Mouse (Mus musculus): ENCODE results near the gene Ssc5d. TPM values are rescaled to one million over a fixed set of nuclear protein-coding genes. Genes with fewer than 3 reads are reported as not detected.

The Ssc5d gene
- polyA plus RNA-seq, 1 experiment from 2014 or later: 2.6 TPM

DNA sequence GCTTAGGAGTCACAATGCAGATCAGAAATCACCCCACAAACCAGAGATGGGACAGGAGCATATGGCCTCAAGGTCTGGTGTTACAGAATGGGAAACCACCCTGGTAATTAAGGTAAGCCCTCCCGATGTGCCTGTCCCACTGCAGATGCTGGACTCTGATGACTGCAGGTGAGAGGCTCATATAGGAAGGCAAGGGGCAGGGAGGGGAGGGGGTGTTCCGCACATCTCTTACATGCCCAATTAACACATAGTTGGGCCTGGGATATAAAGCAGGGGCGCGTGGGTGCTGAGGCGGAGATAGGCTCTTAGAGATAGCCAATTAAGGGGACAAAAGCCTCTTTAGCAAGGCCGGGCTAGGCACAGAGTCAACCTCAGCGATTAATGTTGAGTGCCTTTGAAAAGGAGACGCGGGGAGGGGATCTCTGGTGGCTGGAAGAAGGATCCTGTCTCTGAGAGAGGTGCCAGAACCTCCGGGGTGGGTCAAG, 19.1 kb upstream of the Ssc5d start, which contains the start of gene Gm36210:
Gm36210 (minus strand) TSS at position 51 of the 485 bp plus-strand sequence.
- no peak for ATAC-seq
- WGBS: 83% methylated on average over 10 of the region's 10 CpGs

DNA sequence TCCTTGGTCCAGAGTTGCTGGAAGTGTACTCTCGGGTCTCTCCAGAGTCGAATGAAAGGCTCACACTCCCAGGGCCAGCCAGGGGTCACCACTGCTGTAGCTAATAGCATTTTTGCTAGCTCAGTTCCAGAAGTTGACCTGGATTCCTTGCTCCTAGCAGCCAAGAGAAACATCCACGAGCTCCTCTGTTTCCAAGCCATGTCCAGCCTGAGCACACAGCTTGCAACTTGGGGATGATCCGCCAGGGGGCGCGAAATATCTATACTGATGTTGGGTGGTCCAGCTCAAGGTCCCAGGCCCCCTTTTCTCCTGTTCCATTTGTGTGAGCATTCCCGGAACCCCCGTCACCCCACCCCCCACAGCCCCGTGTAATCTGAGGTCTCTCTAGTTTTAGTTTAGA, 14.0 kb upstream of the Ssc5d start:
- no peak overlapping the region for H3K27ac ChIP-seq (ENCODE audit: low read depth, low read length)
- no peak overlapping the region for H3K4me2 ChIP-seq (replicated peaks; ENCODE audit: low read depth)
- no peaks in the 10 kb centered on the region for H3K9me3 ChIP-seq (ENCODE audit: control insufficient read depth)
- H3K36me3 ChIP-seq (ENCODE audit: control insufficient read depth, insufficient read depth): no peaks in the 10 kb centered on the region
- no peaks in the 10 kb centered on the region for H3K27me3 ChIP-seq (replicated peaks; ENCODE audit: control insufficient read depth, insufficient read depth, low read length)
- ATAC-seq: no peak
- H3K9ac ChIP-seq (ENCODE audit: low read depth, low read length): no peak overlapping the region
- 35% methylated on average over 9 of the region's 9 CpGs for WGBS
- H3K4me1 ChIP-seq (replicated peaks; ENCODE audit: control insufficient read depth, insufficient read depth, low read length): 0 out of 2 replicates have a peak, but pooled peaks cover 3% of the 10 kb centered on the region
- TF ChIP-seq CTCF (IDR thresholded peaks at IDR 0.05; ENCODE audit: low read depth): peak; percentile 65
- no peak overlapping the region for H3K4me3 ChIP-seq (ENCODE audit: low read depth, low read length)

More for the DNA sequence above, 19.1 kb upstream of the Ssc5d start, which contains the start of gene Gm36210:
- Histone ChIP-seq H3K27me3 (replicated peaks; ENCODE audit: control insufficient read depth, insufficient read depth, low read length) (no peaks in the 10 kb centered on the region), H3K9ac (ENCODE audit: low read depth, low read length) (no peak within 1 kb of the TSS), H3K36me3 (ENCODE audit: control insufficient read depth, insufficient read depth) (no peaks in the 10 kb centered on the region), H3K4me2 (replicated peaks; ENCODE audit: low read depth) (no peak within 1 kb of the TSS), H3K4me1 (replicated peaks; ENCODE audit: control insufficient read depth, insufficient read depth, low read length) (no peaks in the 10 kb centered on the region), H3K27ac (ENCODE audit: low read depth, low read length) (no peak within 1 kb of the TSS), H3K9me3 (ENCODE audit: control insufficient read depth) (no peaks in the 10 kb centered on the region), H3K4me3 (ENCODE audit: low read depth, low read length) (no peak within 1 kb of the TSS)
- no peak for TF ChIP-seq CTCF (IDR thresholded peaks at IDR 0.05; ENCODE audit: low read depth)

DNA sequence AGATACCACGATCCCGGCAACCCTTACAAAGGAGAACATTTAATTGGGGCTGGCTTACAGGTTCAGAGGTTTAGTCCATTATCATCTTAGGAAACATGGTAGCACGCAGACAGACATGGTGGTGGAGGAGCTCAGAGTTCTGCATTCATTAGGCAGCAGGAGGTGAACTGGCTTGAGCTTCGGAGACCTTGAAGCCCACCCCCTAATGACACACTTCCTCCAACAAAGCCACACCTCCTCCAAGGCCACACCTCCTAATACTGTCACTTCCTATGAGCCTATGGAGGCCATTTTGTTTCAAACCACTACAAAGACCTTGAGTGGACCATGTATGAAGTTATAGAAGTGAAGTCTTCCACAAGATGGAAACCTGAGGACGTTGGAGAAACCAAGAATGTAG, 13.3 kb upstream of the Ssc5d start:
- H3K27me3 ChIP-seq (replicated peaks; ENCODE audit: control insufficient read depth, insufficient read depth, low read length): no peaks in the 10 kb centered on the region
- no peak overlapping the region for H3K27ac ChIP-seq (ENCODE audit: low read depth, low read length)
- H3K4me3 ChIP-seq (ENCODE audit: low read depth, low read length): no peak overlapping the region
- 66% methylated on average over 5 of the region's 5 CpGs for WGBS
- no peak for ATAC-seq
- H3K4me2 ChIP-seq (replicated peaks; ENCODE audit: low read depth): no peak overlapping the region
- no peak overlapping the region for H3K9ac ChIP-seq (ENCODE audit: low read depth, low read length)
- no peaks in the 10 kb centered on the region for H3K9me3 ChIP-seq (ENCODE audit: control insufficient read depth)
- 0 out of 2 replicates have a peak, but pooled peaks cover 3% of the 10 kb centered on the region for H3K4me1 ChIP-seq (replicated peaks; ENCODE audit: control insufficient read depth, insufficient read depth, low read length)
- no peak for TF ChIP-seq CTCF (IDR thresholded peaks at IDR 0.05; ENCODE audit: low read depth)
- no peaks in the 10 kb centered on the region for H3K36me3 ChIP-seq (ENCODE audit: control insufficient read depth, insufficient read depth)

DNA sequence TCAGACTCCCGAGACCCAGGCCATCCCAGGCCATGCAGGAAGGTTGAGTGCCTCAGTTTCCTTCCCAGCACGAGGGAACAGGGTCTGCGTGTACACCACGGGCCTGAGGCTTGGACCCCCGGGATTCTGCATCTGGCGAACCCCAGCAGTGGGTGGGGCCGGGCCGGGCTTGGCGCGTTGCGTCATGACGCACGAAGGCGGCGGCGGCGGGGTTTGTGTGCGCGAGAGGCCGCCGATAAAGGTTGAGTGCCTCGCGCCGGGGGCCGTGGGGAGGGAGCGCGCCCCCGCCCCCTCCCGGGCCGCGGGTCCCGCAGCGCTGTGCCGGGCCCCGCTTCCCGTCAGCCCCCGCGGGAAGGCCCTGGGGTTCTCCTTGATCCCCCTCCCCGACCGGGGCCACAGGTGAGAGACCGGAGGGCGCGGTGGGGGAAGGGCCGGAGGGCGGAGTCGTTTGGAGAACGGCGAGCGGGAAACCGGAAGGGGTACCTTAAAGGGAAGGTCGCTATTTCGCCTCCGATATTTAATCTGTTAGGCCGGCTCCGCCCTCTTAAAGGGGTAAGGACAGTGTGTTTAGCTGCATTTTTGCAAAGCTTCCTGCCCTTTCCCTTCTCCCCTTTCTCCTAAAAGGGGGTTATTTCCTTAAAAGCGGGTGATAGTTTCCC, 10.4 kb upstream of the Ssc5d start, which contains the start of gene Zfp628:
Zfp628 (plus strand) TSS at position 211 of the 659 bp plus-strand sequence.
- Histone ChIP-seq H3K4me2 (replicated peaks; ENCODE audit: low read depth) (peak within 1 kb of the TSS; percentile 75), H3K4me1 (replicated peaks; ENCODE audit: control insufficient read depth, insufficient read depth, low read length) (0 out of 2 replicates have a peak, but pooled peaks cover 3% of the 10 kb centered on the region), H3K27ac (ENCODE audit: low read depth, low read length) (peak within 1 kb of the TSS; percentile 94), H3K36me3 (ENCODE audit: control insufficient read depth, insufficient read depth) (peaks cover 29% of the 10 kb centered on the region), H3K27me3 (replicated peaks; ENCODE audit: control insufficient read depth, insufficient read depth, low read length) (no peaks in the 10 kb centered on the region), H3K9ac (ENCODE audit: low read depth, low read length) (peak within 1 kb of the TSS; percentile 78), H3K9me3 (ENCODE audit: control insufficient read depth) (no peaks in the 10 kb centered on the region), H3K4me3 (ENCODE audit: low read depth, low read length) (peak within 1 kb of the TSS; percentile 76)
- WGBS: under 1% methylated on average over 54 of the region's 56 CpGs
- TF ChIP-seq CTCF (IDR thresholded peaks at IDR 0.05; ENCODE audit: low read depth): 0 out of 2 replicates have a peak, but pooled peaks have one; percentile 5
- ATAC-seq: peak; percentile 89

DNA sequence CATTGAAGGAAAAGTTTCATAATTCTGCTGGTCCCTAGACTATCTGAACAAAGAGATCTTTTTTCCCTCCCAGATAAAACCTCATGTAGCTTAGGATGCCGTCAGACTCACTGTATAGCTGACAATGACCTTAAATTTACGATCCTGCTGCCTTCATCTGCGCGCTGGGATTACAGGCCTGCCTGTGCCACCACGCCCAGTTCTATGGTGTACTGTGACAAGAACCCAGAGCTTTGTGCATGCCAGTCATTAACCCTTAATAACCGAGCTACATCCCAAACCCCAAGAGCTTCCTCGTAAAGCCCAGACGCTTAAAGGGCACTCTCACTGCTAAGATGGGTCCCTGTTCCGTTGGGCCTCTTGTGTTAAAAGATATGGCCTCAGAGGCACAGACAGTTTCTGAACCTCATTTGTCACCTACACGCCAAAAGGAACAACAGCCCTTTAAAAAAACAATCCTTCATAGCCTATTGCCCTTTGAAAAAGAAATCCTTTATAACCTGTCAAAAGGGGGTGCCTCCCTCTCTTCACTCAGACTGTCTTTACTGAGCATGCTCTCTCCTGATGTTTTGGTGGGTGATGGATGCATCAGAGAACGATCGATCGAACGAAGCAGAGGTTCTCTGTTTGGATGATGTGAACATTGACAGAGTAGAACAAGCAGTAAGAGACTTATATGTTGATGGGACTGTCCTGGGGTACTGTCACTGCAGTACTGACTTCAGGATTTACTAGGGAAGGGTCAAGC, 9.7 kb upstream of the Ssc5d start:
- Histone ChIP-seq H3K36me3 (ENCODE audit: control insufficient read depth, insufficient read depth) (peaks cover 36% of the 10 kb centered on the region), H3K4me2 (replicated peaks; ENCODE audit: low read depth) (peak overlapping the region; percentile 75), H3K4me3 (ENCODE audit: low read depth, low read length) (peak overlapping the region; percentile 76), H3K27ac (ENCODE audit: low read depth, low read length) (peak overlapping the region; percentile 94; the same call in 1 of the 2 replicates), H3K9me3 (ENCODE audit: control insufficient read depth) (no peaks in the 10 kb centered on the region), H3K27me3 (replicated peaks; ENCODE audit: control insufficient read depth, insufficient read depth, low read length) (no peaks in the 10 kb centered on the region), H3K4me1 (replicated peaks; ENCODE audit: control insufficient read depth, insufficient read depth, low read length) (0 out of 2 replicates have a peak, but pooled peaks cover 3% of the 10 kb centered on the region), H3K9ac (ENCODE audit: low read depth, low read length) (peak overlapping the region; percentile 78)
- no peak for TF ChIP-seq CTCF (IDR thresholded peaks at IDR 0.05; ENCODE audit: low read depth)
- 12% methylated on average over 14 of the region's 14 CpGs for WGBS
- peak; percentile 59 for ATAC-seq

DNA sequence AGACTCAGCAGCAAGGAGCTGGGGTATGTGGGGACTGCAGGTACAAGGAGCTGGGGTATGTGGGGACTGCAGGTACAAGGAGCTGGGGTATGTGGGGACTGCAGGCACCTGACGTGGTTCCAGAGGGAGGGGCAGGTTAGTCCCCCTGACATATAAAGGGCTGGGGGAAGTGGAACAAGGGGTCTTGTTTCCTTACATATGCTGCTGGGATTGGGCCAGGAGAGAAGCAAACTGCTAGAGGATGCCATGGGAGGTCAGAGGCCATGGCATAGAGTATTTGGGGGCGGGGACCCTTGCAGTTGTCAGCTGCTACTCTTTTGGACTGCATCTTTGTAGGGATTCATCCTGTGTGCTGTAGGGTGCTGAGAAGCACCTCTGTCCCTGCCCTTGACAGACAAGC, 8.1 kb upstream of the Ssc5d start:
- no peak overlapping the region for H3K4me3 ChIP-seq (ENCODE audit: low read depth, low read length)
- 98% methylated on average over 2 of the region's 2 CpGs for WGBS
- H3K27me3 ChIP-seq (replicated peaks; ENCODE audit: control insufficient read depth, insufficient read depth, low read length): no peaks in the 10 kb centered on the region
- H3K4me2 ChIP-seq (replicated peaks; ENCODE audit: low read depth): no peak overlapping the region
- no peak overlapping the region for H3K27ac ChIP-seq (ENCODE audit: low read depth, low read length)
- H3K9ac ChIP-seq (ENCODE audit: low read depth, low read length): no peak overlapping the region
- TF ChIP-seq CTCF (IDR thresholded peaks at IDR 0.05; ENCODE audit: low read depth): no peak
- no peaks in the 10 kb centered on the region for H3K9me3 ChIP-seq (ENCODE audit: control insufficient read depth)
- ATAC-seq: no peak
- 0 out of 2 replicates have a peak, but pooled peaks cover 4% of the 10 kb centered on the region for H3K4me1 ChIP-seq (replicated peaks; ENCODE audit: control insufficient read depth, insufficient read depth, low read length)
- peaks cover 36% of the 10 kb centered on the region for H3K36me3 ChIP-seq (ENCODE audit: control insufficient read depth, insufficient read depth)
